Mouse (Mus musculus) left cerebral cortex, adult 18-20 months (tissue): ENCODE data around the gene Gm5089. TPM values are rescaled to one million over a fixed set of nuclear protein-coding genes. Genes with fewer than 3 reads are reported as not detected.

Experiments
- DNase-seq, 2 experiments: peaks; one replicate each; pipeline ENCODE4 v3.0.0; 2021 to 2022; ENCODE audit warnings: low spot score in 2 of 2, mixed read lengths in 1 of 2
- total RNA-seq, 2 experiments: library from RNA; stranded (reverse); gene quantifications; 2 replicates each; pipeline ENCODE4 v1.2.3; 2021

Gm5089 gene
- total RNA-seq, 2 experiments from 2014 or later = 0.28 to 0.35 TPM

DNA sequence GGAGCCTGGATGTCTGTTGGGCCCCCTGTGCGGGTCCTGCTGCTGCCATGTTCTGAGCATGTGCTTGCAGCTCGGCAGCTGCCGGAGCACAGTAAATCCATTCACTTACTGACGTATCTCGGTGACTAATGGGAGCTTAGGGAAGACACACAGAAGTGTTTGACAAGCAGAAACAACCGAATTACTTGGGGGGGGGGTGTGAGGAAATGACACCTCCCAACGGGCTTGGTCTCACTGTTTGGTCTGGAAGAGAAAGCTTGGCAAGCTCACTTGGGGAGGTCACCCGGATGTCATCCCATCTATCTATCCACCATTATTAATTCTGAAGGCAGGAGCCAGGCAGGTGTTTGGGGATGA, 23.7 kb downstream of the Gm5089 start:
- no peak for DNase-seq

DNA sequence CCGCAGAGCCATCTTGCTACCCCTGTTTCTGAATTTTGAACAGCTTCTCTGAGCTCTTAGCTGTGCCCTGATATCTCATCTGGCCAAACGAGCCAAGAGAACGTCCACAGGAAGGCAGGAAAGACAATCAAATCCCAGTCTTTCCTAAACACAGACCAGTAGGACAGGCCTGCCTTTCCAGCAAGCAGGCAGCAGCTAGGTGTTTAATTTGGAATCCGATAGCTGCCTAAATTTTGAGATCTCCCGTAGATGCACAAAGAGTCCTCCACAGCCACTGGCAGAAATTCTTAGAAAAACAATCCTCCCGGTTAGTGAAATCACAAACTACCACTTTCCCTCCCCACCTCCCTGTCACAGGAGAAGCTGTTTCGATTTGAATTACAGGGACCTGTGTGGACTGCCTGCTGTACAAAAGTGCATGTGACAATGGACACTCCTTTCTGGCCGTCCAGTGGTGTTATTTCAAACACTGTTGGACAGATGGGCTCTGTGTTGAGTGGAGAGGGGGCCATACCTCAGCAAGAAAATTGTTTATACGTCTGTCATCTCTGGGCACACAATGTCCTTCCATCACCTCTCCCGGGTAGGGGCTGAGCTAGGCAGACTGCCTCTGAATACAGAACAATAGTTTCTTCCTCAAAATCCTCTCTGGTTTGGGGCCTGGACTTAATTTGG, 24.2 kb downstream of the Gm5089 start:
- DNase-seq = no peak

DNA sequence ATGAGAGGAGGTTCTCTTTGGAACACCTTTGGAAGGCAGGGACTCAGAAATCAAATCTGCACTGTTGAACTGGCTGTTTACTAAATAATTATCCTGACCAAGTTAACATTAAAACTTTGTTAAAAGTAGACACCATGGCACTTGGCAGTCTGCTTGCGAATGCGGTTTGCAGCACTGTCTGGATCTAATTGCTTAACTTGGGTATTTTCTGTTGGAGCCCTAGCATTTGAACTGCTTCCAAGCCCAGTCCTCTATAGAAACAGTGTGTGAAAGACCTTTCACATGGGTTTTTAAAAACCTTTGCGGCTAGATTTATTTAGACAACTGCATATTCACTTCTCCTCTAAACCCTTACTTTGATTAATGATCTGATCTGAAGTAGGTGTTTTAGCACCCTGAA, 26.5 kb downstream of the Gm5089 start:
- DNase-seq = no peak

DNA sequence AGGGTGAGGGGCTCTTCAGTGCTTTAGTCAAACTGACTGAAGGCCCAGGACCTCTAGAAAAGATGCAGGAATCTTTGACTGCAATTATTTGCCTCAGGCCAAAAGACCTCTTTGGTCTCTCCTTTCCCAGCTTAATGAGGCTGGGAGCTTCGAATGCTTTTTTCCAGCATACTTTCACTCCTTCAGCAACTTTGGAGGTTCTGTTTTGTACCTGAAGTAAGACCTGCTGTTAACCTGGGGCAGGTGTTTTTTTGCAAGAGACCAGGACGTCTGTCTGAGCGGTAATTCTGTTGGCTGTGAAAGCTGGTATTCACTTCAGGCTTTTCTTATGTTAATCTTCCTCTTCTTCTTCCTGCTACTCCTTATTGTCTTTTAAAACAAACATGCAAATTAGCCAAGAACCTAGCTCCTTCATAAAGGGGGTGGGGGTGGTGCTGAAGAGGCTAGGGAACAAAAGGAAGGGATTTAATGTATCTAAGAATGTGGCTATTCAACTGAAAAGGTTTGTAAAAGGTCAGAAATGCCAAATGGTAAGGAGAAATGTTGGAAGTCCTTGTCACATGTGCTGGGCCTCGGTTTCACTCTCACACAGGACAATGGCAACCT, 34.6 kb downstream of the Gm5089 start:
- DNase-seq = no peak

DNA sequence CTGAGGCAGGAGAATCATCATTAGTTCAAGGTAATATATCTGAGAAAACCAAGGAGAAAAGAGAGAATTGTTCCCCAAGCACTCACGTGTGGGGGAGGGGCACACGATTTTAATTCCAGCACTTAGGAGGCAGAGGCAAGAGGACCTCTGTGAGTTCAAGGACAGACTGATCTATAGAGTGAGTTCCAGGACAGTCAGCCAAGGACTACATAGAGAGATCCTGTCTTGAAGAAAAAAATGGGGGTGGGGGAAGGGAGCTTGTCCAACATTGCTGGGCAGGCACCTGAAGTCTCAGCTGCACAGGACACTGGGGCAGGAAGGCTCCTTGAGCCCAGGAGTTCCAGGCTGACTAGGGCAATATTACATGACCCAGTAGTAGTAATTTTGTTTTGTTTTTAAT, 36.1 kb downstream of the Gm5089 start:
- no peak for DNase-seq

DNA sequence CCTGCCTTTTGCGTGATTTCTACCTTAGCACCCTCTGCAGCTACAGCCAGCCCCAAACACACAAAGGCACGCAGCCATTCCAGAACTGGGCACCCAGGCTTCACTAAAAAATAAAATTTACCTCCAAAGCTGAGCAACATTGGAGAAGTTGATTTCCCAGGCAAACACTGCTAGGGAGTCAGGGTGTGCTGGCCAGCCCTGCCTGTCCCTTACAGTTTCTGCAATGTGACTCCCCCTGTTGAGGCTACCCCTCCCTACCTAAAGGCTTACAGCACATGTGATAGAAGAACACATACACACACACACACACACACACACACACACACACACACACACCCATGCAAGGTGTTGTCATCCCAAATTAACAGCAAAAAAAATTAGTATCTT, 37.4 kb downstream of the Gm5089 start:
- no peak for DNase-seq

DNA sequence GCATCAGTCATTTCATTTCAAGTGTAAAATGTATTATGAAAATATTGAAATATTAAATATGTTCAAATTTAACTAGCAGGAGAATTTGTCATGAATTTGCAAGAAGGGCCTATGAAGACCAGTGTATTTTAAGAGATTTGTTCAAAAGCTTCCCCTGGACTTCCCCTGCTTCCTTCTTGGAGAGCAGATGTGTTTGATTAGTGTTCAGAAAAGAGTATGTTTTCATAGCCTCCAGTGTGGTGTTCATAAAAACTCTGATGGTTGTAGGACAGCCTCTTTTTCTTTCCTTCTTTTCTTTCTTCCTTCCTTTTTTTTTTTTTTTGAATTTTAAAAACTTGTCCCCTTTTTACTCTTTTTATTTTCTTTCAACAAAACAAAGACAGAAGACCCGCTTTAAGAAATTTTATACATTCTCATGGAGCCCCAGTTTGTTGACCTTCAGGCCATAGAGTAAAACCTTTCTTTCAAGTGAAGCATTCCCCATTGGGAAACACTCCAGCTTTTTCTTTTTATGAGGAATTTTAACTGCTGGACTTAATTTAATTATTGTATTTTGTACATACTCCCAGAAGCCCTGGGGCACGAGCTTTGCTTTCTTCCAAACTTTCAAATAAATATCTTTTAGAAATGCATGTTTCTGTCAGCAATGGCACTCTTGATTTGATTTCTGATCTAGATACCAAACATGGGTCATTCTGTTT, 37.9 kb downstream of the Gm5089 start:
- DNase-seq = no peak

DNA sequence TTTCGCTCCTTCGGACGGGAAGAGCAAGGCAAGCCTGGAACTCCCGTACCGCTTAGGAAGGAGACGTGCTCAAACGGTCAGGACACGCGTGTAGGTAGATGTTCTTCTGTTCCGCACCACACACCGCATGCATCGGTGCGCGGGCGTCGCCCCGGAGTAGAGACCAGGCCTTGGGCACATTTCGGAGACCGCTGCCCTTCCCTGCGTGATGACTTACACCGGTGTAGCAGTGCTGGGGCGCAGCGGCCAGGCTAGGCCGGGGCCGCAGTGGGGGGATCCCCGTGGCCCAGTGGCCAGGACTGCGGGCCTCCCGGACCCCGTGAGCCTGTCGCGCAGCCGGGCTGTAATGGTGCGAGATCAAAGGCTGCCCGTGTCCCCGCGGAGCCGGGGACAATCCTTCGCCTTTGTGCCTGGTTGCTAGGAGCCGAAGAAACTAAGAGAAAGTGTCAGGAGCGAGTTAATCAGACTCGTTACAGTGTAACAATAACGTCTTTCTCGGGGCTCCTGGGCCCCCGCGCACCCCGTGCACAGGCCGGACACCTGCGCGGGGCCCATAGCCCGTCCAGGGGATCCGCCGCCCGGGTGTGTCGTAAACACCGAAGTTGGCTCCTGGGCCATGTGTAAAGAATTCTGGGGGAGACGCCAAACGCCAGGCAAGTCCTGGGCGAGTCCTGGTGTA, 44.2 kb downstream of the Gm5089 start:
- DNase-seq = peak; percentile 3 to 26

DNA sequence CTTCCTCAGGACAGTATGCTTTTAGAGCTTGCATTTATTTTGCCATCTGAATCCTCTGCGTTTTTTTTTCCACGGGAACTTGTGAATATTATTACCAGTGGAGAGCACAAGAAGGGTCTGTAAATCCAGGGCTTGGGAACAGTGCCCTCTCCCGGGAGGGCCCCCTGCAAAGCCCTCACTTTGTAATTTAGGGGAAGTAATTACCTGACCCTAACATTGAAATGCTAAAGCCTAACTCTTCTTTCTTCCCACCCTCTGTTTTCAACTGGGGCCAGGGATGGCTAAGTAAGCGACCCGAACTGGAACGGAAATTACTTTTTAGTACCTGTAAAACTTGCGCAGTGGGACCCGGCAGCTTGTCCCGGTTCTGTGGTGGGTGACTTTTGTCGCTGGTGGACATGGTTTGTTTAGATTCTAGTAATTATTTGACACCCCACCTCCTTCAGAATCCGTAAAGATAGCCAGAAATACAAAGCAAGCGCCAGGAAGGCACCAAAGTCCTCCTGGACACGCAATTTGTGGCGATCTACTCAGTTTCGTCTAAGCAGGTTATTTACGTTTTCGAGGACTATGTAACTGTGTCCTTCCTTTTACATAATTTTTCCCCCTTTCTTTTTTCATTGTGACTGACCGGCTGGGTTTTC, 44.9 kb downstream of the Gm5089 start:
- no peak for DNase-seq

DNA sequence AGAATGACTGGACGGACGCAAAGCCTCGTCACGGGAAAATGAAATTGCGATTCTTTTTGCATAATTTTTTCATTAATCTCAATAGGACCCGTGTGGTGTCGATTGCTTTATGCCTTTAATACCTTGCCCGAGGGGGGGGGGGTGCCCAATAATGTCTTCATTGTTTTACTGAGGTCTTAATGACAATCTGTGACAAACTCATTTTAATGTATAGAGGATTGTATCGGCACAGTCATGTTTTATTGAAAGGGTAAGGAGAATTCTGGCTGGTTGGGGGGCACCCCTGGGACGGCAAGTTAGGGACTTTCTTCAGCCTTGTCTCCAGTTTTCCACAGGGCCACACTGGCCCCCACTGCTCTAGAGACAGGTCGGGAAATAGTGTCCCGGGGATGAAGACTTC, 45.7 kb downstream of the Gm5089 start:
- no peak for DNase-seq

DNA sequence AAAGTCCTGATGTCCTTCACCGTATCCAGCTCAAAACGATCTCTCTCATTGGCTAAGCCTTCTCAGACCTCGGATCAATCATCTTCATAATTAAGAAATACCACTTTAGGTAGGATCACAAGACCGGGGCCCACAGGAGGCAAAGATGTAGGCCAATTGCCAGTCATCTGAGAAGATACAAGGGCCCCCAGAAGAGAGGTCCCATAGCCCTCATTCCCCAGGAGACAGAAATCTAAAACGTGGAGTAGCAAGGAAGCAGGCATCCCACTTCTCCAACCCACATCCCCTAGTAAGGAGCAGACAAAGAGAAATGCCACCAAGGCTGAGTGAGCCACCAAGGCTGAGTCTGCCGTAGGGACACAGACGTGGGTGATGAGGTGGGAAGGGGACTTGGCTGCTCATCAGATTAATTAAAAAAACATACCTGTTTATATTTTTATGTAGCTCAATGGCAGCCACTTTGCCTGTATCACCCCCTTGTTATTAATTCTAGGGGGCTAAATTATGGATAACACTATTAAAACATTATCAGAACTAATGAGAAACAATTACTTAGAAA, 46.2 kb downstream of the Gm5089 start:
- DNase-seq = no peak

DNA sequence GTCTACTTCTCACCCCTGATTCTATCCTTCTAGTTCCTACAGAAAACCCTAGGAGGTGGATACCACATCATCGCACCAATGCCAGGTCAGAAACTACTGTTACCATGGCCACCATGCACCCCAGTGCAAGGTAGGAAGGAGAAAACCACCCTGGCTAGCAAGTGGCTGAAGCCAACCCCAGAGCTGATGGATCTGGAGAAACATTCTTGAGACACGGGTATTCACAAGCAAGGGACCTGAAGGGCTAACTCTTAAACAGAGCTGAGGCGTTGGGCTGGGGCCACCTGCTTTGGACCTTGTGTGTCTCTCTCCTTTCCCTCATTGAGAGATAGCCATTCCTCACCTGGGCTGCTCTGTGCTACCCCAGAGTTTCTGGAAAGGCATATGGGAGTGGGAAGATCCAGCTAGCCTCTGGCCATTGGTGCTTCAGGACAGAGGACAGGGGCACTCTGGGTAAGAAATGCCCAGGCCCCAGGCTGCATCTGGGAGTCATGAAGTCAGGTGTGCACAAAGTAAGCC, 47.4 kb downstream of the Gm5089 start:
- no peak for DNase-seq

DNA sequence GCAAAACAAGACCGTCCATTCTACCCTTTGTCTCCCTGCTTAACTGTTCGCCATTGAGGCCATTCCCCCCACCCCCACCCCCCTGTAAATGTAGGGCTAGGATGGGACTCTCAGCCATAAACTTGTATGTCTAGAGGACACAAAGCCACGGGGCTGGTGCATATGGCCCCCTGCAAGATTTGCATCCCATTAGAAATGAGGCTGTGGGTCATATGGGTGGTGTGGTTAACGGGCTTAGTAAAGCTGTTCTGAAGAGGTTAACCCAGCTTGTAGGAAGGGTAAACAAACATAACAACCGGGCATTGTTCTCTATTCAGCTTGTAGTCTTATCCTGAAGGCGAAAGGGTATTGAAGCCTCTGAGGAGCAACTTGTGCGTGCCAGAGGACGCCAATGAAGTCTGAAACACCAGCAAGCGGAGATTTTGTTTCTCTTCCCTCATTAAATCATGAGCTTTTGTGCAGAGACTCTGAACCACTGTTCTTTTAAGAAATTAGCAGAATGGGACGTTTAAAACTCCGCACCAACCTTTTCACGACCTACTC, 48.1 kb downstream of the Gm5089 start:
- no peak for DNase-seq

DNA sequence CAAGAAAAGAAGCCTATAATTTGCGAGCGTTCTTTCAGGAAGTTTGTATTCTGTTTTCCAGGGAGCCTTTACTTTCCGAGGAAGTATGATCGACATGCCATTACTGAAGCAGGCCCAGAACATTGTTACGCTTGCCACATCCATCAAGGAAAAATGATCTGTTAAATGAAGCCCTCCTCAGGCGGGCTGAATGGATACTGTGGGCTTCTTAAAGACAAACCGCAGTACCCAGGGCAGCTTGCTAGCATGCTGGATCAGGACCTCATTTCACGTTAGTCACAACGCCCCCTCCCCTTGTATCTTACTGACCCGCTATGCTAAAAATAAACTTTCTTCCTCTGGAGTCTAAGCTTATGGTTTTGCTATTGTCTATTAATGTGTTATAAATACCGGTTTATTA, 49.0 kb downstream of the Gm5089 start:
- no peak for DNase-seq

DNA sequence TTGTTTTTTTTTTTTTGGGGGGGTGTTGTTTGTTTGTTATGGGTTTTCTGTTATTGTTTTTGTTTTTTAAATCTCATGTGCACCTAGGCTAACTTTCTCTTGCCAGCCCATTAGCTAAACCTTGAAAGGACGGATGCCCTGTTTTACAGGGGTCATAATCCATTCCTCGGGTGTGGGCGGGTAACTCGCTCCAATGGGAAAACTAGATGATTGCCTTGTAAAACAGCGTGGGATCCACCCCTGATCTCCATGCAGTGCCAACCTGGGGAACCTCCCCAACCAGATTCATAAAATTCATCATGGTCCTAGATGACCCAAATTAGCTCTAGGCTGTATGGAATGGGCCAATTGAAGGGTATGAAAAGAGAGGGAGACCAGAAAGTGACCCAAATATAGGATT, 51.0 kb downstream of the Gm5089 start:
- no peak for DNase-seq

DNA sequence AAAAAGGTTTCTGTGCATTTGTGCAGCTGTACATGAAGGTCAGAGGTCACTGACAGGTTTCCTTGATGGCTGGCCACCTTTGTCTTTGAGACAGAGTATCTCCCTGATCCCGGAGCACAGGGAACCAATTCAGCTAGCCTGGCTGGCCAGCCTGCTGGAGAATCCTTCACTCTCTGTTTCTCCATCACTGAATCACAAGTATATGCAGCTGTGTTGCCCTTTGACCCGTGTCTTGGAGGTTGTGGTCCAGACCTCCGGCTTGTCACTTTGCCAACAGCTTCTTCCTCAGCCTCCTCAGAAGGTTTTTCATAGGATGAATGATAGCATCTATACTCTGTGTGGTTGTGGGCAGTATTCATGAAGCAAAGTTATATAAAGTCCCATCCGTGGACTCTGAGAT, 52.2 kb downstream of the Gm5089 start:
- no peak for DNase-seq

DNA sequence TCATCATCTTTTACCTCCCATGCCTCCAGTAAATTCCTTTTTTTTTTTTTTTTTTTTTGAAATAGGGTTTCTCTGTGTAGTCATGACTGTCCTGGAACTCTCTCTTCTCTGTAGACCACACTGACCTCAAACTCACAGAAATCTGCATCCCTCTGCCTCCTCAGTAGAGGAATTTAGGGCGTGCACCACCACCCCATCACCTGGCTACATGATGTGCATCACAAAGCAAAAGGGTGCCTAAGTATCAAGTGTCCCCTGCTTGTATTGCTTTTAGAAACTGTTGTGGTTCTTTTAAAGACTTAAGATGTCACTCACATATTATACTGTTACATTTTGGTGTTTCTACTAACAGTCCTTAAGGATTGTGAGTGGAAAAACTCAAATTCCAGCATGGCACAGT, 57.8 kb downstream of the Gm5089 start:
- no peak for DNase-seq

DNA sequence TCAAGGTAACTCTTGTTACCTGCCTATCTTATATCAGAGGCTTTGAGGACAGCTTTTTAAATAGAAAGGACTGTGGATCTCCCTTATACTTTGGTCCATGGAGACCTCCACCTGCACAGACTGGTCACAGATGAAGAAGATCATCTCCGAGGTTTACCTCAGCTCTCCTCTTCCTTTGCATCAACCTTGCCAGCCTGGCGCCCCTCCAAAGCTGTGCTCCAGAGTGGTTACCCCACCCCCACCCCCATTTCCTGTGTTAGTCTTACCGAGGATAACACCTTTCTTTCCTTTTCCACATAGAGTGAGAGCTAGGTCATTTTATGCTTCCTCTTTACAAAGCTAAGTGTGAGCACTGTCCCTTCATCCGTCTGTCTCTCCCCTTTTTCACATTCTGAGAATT, 60.0 kb downstream of the Gm5089 start:
- DNase-seq = no peak

DNA sequence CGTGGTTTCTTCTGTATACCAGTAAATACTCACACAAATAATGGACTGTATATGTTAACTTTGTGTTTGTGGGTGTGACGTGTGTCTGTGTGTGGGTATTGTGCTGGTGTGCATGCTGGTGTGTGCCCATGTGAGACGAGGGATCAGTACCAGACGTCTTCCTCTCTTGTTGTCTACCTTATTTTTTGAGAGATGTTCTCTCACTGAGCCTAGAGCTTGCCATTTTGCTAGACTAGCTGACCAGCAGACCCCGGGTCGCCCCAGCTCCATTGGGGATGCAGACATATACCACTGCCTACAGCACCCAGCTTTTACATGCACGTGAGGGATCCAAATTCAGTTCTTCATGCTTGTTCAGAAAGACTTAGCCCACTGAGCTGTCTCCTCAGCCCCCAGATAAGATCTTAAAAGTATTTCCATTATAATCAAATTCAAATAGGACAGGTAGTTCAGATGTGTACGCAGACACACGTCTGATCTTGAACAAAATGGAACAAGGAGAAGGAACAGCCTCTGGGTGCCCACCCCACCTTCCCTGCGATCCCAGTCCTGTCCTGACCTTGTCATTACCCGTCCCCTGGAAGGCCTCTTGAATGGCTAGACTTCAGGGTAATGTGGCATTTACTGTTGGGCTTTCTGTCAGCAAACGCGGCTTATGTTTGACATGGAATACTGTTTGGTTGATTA, 61.1 kb downstream of the Gm5089 start:
- DNase-seq = no peak

DNA sequence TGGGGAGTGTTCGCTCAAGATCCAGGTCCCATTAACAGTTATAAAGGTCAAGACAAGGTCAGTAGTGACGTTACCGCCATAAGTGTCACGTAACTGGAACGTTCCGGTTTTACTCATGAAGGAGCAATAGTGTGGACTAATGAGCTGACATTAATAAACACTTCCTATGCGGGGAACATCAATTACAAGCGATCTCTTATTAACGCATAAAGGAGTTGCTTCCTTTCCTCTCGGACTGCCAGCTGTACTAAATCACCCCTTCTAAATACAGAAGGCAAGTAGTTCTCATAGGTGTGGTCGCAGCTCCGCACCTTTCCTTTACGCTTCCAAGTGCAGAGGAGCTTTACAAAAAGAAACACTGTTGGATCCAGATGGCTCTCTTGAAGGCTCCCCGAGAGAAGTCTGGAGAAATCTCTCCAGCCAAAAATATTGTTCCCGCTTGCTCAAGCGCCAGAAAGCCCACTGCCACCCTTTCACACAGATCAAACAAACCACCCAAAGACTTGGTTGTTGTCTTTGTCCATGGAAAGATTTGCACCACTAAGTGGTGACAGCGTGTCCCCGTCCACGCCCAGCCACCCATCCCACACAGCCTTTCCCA, 62.4 kb downstream of the Gm5089 start:
- no peak for DNase-seq
